Mouse (Mus musculus) thymus, adult 2 months (tissue): ENCODE measurements at regions not wholly inside any gene's neighbourhood (a gene's known extent, or its start where the extent isn't known, plus 50 kb on each side); places are given as distances from the start of the nearest gene placed in this dataset.

Experiments used
- DNase-seq: peaks from one replicate; pipeline ENCODE4 v3.0.0; 2021
- H3K27ac ChIP-seq: fragments of 200-500 bp; 2 replicates; pipeline ENCODE4 v1.5.1; 2012; ENCODE audit warnings: low read length, control low read depth; ENCODE audit not compliant: control insufficient read depth, insufficient read depth
- H3K27me3 ChIP-seq: fragments of 200-500 bp; 2 replicates; pipeline ENCODE4 v1.6.1; 2012; ENCODE audit warnings: mild to moderate bottlenecking, low read length, moderate library complexity, mixed read lengths; ENCODE audit not compliant: control insufficient read depth, insufficient read depth
- H3K36me3 ChIP-seq: fragments of 200-500 bp; 2 replicates; pipeline ENCODE4 v1.6.1; 2012; ENCODE audit warnings: mild to moderate bottlenecking, low read length, moderate library complexity; ENCODE audit not compliant: control insufficient read depth, insufficient read depth
- H3K4me1 ChIP-seq: fragments of 200-500 bp; replicated peaks from 2 replicates; pipeline ENCODE4 v1.6.1; 2012; ENCODE audit warnings: low read length; ENCODE audit not compliant: control insufficient read depth, insufficient read depth
- H3K4me3 ChIP-seq: fragments of 200-500 bp; 2 replicates; pipeline ENCODE4 v1.5.1; 2012; ENCODE audit warnings: mild to moderate bottlenecking, low read length, control low read depth, moderate library complexity; ENCODE audit not compliant: control insufficient read depth, insufficient read depth
- CTCF ChIP-seq: fragments of 200-500 bp; IDR thresholded peaks from 2 replicates; pipeline ENCODE4 v1.5.1; 2012; ENCODE audit warnings: mild to moderate bottlenecking, control low read depth, low read length, moderate library complexity, borderline replicate concordance; ENCODE audit not compliant: control insufficient read depth, poor library complexity, insufficient read depth; ENCODE audit errors: extremely low read depth
- POLR2A ChIP-seq: fragments of 200-500 bp; IDR thresholded peaks from 2 replicates; pipeline ENCODE4 v1.6.1; 2012; ENCODE audit warnings: mild to moderate bottlenecking, low read length, control low read depth, moderate library complexity; ENCODE audit not compliant: control insufficient read depth, poor library complexity, insufficient read depth; ENCODE audit errors: extremely low read depth
- WGBS: fragments of 180-500 bp; shearing (Covaris S2); methylation state at CpG from one replicate; pipeline ENCODE4 v1.1.7; 2018; 5-methylcytosine and 5-hydroxymethylcytosine counted together

DNA sequence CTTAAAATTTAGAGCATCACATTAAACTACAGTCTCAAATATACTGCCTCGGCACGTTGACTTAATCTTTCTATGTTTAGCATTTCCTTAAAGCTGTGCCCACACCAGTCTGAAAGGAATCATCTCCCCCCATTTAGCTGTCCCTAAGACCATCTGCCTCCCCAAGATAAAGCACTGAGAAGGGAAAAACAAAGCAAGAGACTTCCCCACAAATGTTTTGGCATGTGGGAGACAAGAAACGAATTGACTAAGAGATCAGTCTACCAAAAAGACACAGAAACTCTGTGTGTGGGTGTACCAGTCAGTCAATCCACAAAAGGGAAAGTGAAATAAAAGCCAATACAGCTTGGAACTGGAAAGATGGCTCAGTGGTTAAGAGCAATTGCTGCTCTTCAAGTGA, 306.6 kb upstream of the Sgcd start:
- 60% methylated on average over 3 of the region's 3 CpGs for WGBS
- no peak overlapping the region for H3K27ac ChIP-seq
- no peaks in the 10 kb centered on the region for H3K4me1 ChIP-seq
- TF ChIP-seq POLR2A (no peak), CTCF (no peak)
- H3K36me3 ChIP-seq = no peaks in the 10 kb centered on the region
- DNase-seq = no peak
- H3K27me3 ChIP-seq = no peaks in the 10 kb centered on the region
- H3K4me3 ChIP-seq = no peak overlapping the region

DNA sequence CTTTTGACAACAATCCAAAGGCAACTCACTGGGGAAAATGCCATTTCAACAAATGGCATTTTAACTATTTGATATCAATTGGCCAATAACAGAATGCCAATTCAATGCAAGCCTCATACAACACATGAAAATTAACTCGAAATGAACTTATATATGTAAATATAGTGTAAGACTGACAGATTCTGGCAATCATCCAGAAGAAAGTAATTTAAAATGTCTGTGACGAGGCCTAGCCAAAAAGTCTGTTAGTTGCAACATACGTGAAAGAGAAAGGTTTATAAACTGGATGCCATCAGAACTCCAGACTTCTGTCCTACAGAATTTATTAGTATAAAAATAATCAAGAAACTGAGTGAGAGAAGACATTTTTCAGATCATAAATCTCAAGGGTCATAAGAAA, 273.7 kb upstream of the Sgcd start:
- TF ChIP-seq POLR2A (no peak), CTCF (no peak)
- Histone ChIP-seq H3K27me3 (no peaks in the 10 kb centered on the region), H3K4me1 (no peaks in the 10 kb centered on the region), H3K36me3 (no peaks in the 10 kb centered on the region), H3K27ac (no peak overlapping the region), H3K4me3 (no peak overlapping the region)
- DNase-seq = no peak
- WGBS = 86% methylated on average over 3 of the region's 3 CpGs

DNA sequence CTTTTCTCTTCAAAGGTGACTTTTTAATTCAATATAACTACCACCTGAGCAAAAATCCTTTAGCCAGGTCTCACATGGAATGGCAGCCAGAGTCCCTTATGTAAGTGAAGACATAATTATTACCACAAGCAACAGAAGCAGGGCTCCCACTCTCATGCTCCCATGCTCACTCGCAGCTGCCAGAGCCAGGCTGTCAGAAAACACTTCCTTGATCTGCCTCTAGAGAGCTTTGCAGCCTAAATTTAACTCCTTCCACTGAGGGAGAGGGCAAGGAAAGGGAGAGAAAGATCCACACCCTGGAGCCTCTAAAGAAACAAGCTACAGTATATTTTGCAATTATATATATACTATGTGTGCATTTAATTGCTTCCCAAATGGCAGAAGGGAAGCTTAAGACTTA, 272.3 kb upstream of the Sgcd start:
- 14% methylated on average over 1 of the region's 1 CpGs for WGBS
- TF ChIP-seq POLR2A (no peak), CTCF (no peak)
- Histone ChIP-seq H3K4me1 (no peaks in the 10 kb centered on the region), H3K4me3 (no peak overlapping the region), H3K27me3 (no peaks in the 10 kb centered on the region), H3K27ac (no peak overlapping the region), H3K36me3 (no peaks in the 10 kb centered on the region)
- DNase-seq = no peak

DNA sequence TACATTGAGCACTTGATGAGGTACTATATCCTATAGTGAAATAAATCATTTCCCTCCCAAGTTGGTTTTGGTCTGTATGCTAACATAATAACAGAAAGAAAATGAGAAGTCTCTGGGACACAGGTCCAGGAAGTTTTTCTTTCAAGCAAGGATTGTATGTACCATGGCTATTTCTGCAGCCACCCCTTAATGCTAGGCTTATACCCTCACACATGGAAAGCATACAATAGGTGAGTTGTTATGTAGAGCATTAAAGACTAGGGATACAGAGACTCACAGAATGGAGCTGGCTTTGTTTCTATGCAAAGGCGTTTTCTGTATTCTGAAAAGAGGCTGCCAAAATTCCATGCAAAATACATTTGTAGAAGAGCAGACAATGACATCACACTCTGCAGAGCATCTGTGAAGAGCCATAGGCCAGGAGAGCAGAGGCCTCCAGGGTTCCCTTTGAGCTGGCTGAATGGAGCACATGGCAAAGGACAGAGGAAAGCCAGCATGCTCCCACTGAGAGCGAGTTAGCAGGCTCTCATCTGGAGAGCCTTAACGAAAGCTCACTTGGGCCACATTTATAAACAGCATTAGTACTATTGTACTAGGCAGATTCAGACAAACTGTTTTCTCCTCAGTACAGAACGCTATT, 262.0 kb upstream of the Sgcd start:
- Histone ChIP-seq H3K4me3 (no peak overlapping the region), H3K27ac (no peak overlapping the region), H3K27me3 (no peaks in the 10 kb centered on the region), H3K36me3 (no peaks in the 10 kb centered on the region), H3K4me1 (no peaks in the 10 kb centered on the region)
- 90% methylated on average over 4 of the region's 4 CpGs for WGBS
- DNase-seq = no peak
- TF ChIP-seq POLR2A (no peak), CTCF (no peak)

DNA sequence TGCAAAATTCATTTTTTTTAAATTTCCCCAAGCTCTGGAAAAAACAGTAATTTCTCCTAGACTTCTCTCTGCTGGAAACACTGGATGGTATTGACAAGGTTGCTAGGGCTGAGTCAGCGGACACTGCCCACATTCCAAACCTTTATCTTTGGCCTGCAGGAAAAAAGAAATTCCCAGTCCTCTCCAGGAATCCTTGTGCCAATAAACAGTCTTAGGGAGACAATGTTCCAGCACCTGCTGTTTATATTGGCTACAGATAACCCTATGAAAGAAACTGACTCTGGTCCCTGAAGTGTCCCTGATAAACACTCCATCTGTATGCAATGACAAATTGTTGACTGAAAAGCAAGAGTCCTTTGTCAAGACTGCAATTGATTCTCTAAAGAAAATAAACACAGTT, 260.5 kb upstream of the Sgcd start:
- TF ChIP-seq CTCF (no peak), POLR2A (no peak)
- H3K27ac ChIP-seq = no peak overlapping the region
- no peak for DNase-seq
- H3K36me3 ChIP-seq = no peaks in the 10 kb centered on the region
- no peak overlapping the region for H3K4me3 ChIP-seq
- WGBS = 70% methylated on average over 1 of the region's 1 CpGs
- no peaks in the 10 kb centered on the region for H3K4me1 ChIP-seq
- H3K27me3 ChIP-seq = no peaks in the 10 kb centered on the region

DNA sequence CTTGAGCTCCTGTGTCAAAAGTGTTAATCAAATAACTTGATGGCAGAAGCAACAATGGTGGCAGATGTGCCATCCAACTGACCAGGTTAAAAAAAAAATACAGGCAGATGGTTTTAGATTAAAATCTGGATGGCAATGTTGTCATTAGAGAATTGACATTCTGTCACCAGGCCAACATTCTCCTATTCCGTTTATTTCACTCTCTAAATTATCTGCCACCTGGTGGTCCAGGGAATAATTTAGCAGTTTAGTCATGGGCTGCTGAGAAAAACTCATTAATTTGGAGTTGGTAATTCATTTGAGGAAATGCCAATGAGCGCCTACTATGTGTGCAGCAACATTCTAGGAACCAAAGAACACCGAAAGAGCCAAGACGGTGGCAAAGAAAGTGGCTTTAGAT, 232.4 kb upstream of the Sgcd start:
- no peak for DNase-seq
- Histone ChIP-seq H3K4me1 (no peaks in the 10 kb centered on the region), H3K27ac (no peak overlapping the region), H3K27me3 (no peaks in the 10 kb centered on the region), H3K4me3 (no peak overlapping the region), H3K36me3 (no peaks in the 10 kb centered on the region)
- TF ChIP-seq CTCF (no peak), POLR2A (no peak)
- WGBS = 87% methylated on average over 4 of the region's 4 CpGs

DNA sequence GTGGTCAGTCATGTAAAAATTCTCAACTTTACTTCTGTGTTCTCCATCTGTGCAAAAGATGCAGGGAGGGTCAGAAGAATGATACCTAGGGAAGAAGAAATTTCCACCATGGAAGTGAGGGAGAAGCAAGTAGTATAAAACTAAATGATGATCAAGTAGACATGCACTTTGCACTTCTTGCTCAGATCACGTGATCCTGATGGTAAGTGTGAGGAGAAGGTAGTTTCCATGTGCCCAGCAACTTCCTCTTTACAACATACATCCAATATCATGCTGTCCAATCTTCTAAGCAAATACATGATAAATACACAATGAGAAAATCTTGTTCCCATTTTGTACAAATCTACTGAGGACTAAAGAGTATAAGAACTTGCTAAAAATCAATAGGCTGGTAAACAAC, 230.4 kb upstream of the Sgcd start:
- TF ChIP-seq CTCF (no peak), POLR2A (no peak)
- no peak for DNase-seq
- WGBS = 50% methylated on average over 1 of the region's 1 CpGs
- no peaks in the 10 kb centered on the region for H3K36me3 ChIP-seq
- no peak overlapping the region for H3K4me3 ChIP-seq
- no peak overlapping the region for H3K27ac ChIP-seq
- H3K27me3 ChIP-seq = no peaks in the 10 kb centered on the region
- H3K4me1 ChIP-seq = no peaks in the 10 kb centered on the region
